Mouse (Mus musculus): ENCODE results near the gene Zfp30. TPM values are rescaled to one million over a fixed set of nuclear protein-coding genes. Genes with fewer than 3 reads are reported as not detected.

The Zfp30 gene
- 0.54 and 0.67 TPM in 2 replicates for polyA plus RNA-seq (2015; fragmentation: Nextera tagmentation; extraction: Ambion mirVana)

GRCm38 (mm10) chr7:29783871-29784551 lies at the start of gene Zfp30:
Zfp30 (plus strand) TSS chr7:29783998.
- ATAC-seq (ENCODE audit: insufficient read depth), result peak; percentile 81
- 1% methylated on average over 45 of the region's 45 CpGs for WGBS (ENCODE audit: insufficient replicate concordance)
- Histone ChIP-seq H3K4me2 (peak within 1 kb of the TSS; percentile 84), H3K27ac (replicated peaks) (peak within 1 kb of the TSS; percentile 30; the same call in 1 of the 2 replicates), H3K4me3 (replicated peaks) (peak within 1 kb of the TSS; percentile 67), H3K36me3 (replicated peaks) (0 out of 2 replicates have a peak, but pooled peaks cover 6% of the 10 kb centered on the region), H3K27me3 (no peaks in the 10 kb centered on the region), H3K9ac (peak within 1 kb of the TSS; percentile 68), H3K9me3 (replicated peaks) (no peaks in the 10 kb centered on the region), H3K4me1 (replicated peaks) (peaks cover 11% of the 10 kb centered on the region)

- WGBS (ENCODE audit: insufficient replicate concordance), result 54% methylated on average over 3 of the region's 3 CpGs
- 0 out of 2 replicates have a peak, but pooled peaks have one; percentile 15 for ATAC-seq (ENCODE audit: insufficient read depth)
- no peak overlapping the region for H3K4me3 ChIP-seq (replicated peaks)
- H3K4me2 ChIP-seq, result no peak overlapping the region
- no peaks in the 10 kb centered on the region for H3K36me3 ChIP-seq (replicated peaks)
- no peaks in the 10 kb centered on the region for H3K4me1 ChIP-seq (replicated peaks)
- no peak overlapping the region for H3K9ac ChIP-seq
- no peak overlapping the region for H3K27ac ChIP-seq (replicated peaks)
- no peaks in the 10 kb centered on the region for H3K27me3 ChIP-seq
- no peaks in the 10 kb centered on the region for H3K9me3 ChIP-seq (replicated peaks)
These were observed 41.5 kb upstream of the Zfp30 start for GRCm38 (mm10) chr7:29742258-29742657.

- Histone ChIP-seq H3K27me3 (no peaks in the 10 kb centered on the region), H3K36me3 (replicated peaks) (no peaks in the 10 kb centered on the region), H3K4me1 (replicated peaks) (no peaks in the 10 kb centered on the region), H3K9me3 (replicated peaks) (no peaks in the 10 kb centered on the region), H3K9ac (no peak overlapping the region), H3K4me3 (replicated peaks) (no peak overlapping the region), H3K4me2 (no peak overlapping the region), H3K27ac (replicated peaks) (no peak overlapping the region)
- ATAC-seq (ENCODE audit: insufficient read depth), result no peak
- 60% methylated on average over 5 of the region's 5 CpGs for WGBS (ENCODE audit: insufficient replicate concordance)
These were observed 23.3 kb upstream of the Zfp30 start for GRCm38 (mm10) chr7:29760476-29760875.

GRCm38 (mm10) chr7:29764702-29765101 lies 19.1 kb upstream of the Zfp30 start:
- ATAC-seq (ENCODE audit: insufficient read depth), result no peak
- H3K4me2 ChIP-seq, result no peak overlapping the region
- no peak overlapping the region for H3K27ac ChIP-seq (replicated peaks)
- no peaks in the 10 kb centered on the region for H3K27me3 ChIP-seq
- H3K9ac ChIP-seq, result no peak overlapping the region
- no peaks in the 10 kb centered on the region for H3K9me3 ChIP-seq (replicated peaks)
- H3K36me3 ChIP-seq (replicated peaks), result no peaks in the 10 kb centered on the region
- no peak overlapping the region for H3K4me3 ChIP-seq (replicated peaks)
- WGBS (ENCODE audit: insufficient replicate concordance), result 77% methylated on average over 7 of the region's 7 CpGs
- H3K4me1 ChIP-seq (replicated peaks), result peaks cover 18% of the 10 kb centered on the region

- no peaks in the 10 kb centered on the region for H3K27me3 ChIP-seq
- WGBS (ENCODE audit: insufficient replicate concordance), result 1% methylated on average over 15 of the region's 15 CpGs
- peak overlapping the region; percentile 72 for H3K27ac ChIP-seq (replicated peaks)
- H3K36me3 ChIP-seq (replicated peaks), result peaks cover 10% of the 10 kb centered on the region
- H3K9me3 ChIP-seq (replicated peaks), result no peaks in the 10 kb centered on the region
- peak overlapping the region; percentile 59 for H3K9ac ChIP-seq
- H3K4me1 ChIP-seq (replicated peaks), result peaks cover 24% of the 10 kb centered on the region
- peak; percentile 48 for ATAC-seq (ENCODE audit: insufficient read depth)
- H3K4me3 ChIP-seq (replicated peaks), result peak overlapping the region; percentile 71
- H3K4me2 ChIP-seq, result peak overlapping the region; percentile 82
These were observed 16.6 kb upstream of the Zfp30 start for GRCm38 (mm10) chr7:29767058-29767686.

- peak within 1 kb of the TSS; percentile 71 for H3K4me3 ChIP-seq (replicated peaks)
- H3K27me3 ChIP-seq, result no peaks in the 10 kb centered on the region
- H3K36me3 ChIP-seq (replicated peaks), result peaks cover 20% of the 10 kb centered on the region
- WGBS (ENCODE audit: insufficient replicate concordance), result under 1% methylated on average over 32 of the region's 32 CpGs
- peak; percentile 95 for ATAC-seq (ENCODE audit: insufficient read depth)
- H3K4me1 ChIP-seq (replicated peaks), result peaks cover 24% of the 10 kb centered on the region
- no peaks in the 10 kb centered on the region for H3K9me3 ChIP-seq (replicated peaks)
- peak within 1 kb of the TSS; percentile 82 for H3K27ac ChIP-seq (replicated peaks)
- H3K4me2 ChIP-seq, result peak within 1 kb of the TSS; percentile 82
- H3K9ac ChIP-seq, result peak within 1 kb of the TSS; percentile 67
These were observed 15.5 kb upstream of the Zfp30 start, which contains the start of gene Zfp84 for GRCm38 (mm10) chr7:29768090-29768900. Zfp84 (plus strand) TSS chr7:29768552.

- Histone ChIP-seq H3K27ac (replicated peaks) (peak overlapping the region; percentile 82), H3K9ac (peak overlapping the region; percentile 67), H3K36me3 (replicated peaks) (peaks cover 26% of the 10 kb centered on the region), H3K27me3 (no peaks in the 10 kb centered on the region), H3K4me2 (peak overlapping the region; percentile 82), H3K9me3 (replicated peaks) (no peaks in the 10 kb centered on the region), H3K4me3 (replicated peaks) (peak overlapping the region; percentile 71), H3K4me1 (replicated peaks) (peaks cover 24% of the 10 kb centered on the region)
- 2% methylated on average over 10 of the region's 10 CpGs for whole genome bisulfite sequencing (ENCODE audit: insufficient replicate concordance)
- no peak for ATAC-seq (ENCODE audit: insufficient read depth)
These were observed 14.8 kb upstream of the Zfp30 start for GRCm38 (mm10) chr7:29768980-29769379.

GRCm38 (mm10) chr7:29773503-29773902 lies 10.3 kb upstream of the Zfp30 start:
- Histone ChIP-seq H3K9me3 (replicated peaks) (no peaks in the 10 kb centered on the region), H3K27ac (replicated peaks) (no peak overlapping the region), H3K9ac (no peak overlapping the region), H3K36me3 (replicated peaks) (peaks cover 71% of the 10 kb centered on the region), H3K4me3 (replicated peaks) (no peak overlapping the region), H3K27me3 (no peaks in the 10 kb centered on the region), H3K4me1 (replicated peaks) (peaks cover 13% of the 10 kb centered on the region), H3K4me2 (no peak overlapping the region)
- ATAC-seq (ENCODE audit: insufficient read depth), result no peak
- WGBS (ENCODE audit: insufficient replicate concordance), result 85% methylated on average over 7 of the region's 7 CpGs

GRCm38 (mm10) chr7:29774371-29774770 lies 9.4 kb upstream of the Zfp30 start:
- no peak overlapping the region for H3K4me2 ChIP-seq
- peaks cover 9% of the 10 kb centered on the region for H3K4me1 ChIP-seq (replicated peaks)
- no peaks in the 10 kb centered on the region for H3K27me3 ChIP-seq
- ATAC-seq (ENCODE audit: insufficient read depth), result no peak
- no peaks in the 10 kb centered on the region for H3K9me3 ChIP-seq (replicated peaks)
- WGBS (ENCODE audit: insufficient replicate concordance), result 78% methylated on average over 3 of the region's 3 CpGs
- no peak overlapping the region for H3K4me3 ChIP-seq (replicated peaks)
- no peak overlapping the region for H3K27ac ChIP-seq (replicated peaks)
- H3K9ac ChIP-seq, result no peak overlapping the region
- H3K36me3 ChIP-seq (replicated peaks), result peaks cover 77% of the 10 kb centered on the region

GRCm38 (mm10) chr7:29776568-29776967 lies 7.2 kb upstream of the Zfp30 start:
- ATAC-seq (ENCODE audit: insufficient read depth), result no peak
- H3K27me3 ChIP-seq, result no peaks in the 10 kb centered on the region
- no peak overlapping the region for H3K4me3 ChIP-seq (replicated peaks)
- no peak overlapping the region for H3K9ac ChIP-seq
- WGBS (ENCODE audit: insufficient replicate concordance), result 90% methylated on average over 19 of the region's 19 CpGs
- peaks cover 75% of the 10 kb centered on the region for H3K36me3 ChIP-seq (replicated peaks)
- H3K4me1 ChIP-seq (replicated peaks), result no peaks in the 10 kb centered on the region
- no peak overlapping the region for H3K4me2 ChIP-seq
- no peaks in the 10 kb centered on the region for H3K9me3 ChIP-seq (replicated peaks)
- H3K27ac ChIP-seq (replicated peaks), result no peak overlapping the region

- Histone ChIP-seq H3K4me2 (no peak overlapping the region), H3K4me1 (replicated peaks) (no peaks in the 10 kb centered on the region), H3K4me3 (replicated peaks) (no peak overlapping the region), H3K36me3 (replicated peaks) (peaks cover 67% of the 10 kb centered on the region), H3K27me3 (no peaks in the 10 kb centered on the region), H3K9ac (no peak overlapping the region), H3K27ac (replicated peaks) (no peak overlapping the region), H3K9me3 (replicated peaks) (no peaks in the 10 kb centered on the region)
- ATAC-seq (ENCODE audit: insufficient read depth), result no peak
- WGBS (ENCODE audit: insufficient replicate concordance), result 80% methylated on average over 10 of the region's 10 CpGs
These were observed 6.4 kb upstream of the Zfp30 start for GRCm38 (mm10) chr7:29777372-29777771.

All from liver, embryonic 15.5 days (tissue).